Mouse (Mus musculus) cerebellum, adult 11 months (tissue): Measurements from ENCODE around the gene Olfr1051.
"Not testable (repeated sequence)": the region's sequence is repeated elsewhere in the genome, so short reads cannot be mapped to it uniquely, and the experiment has no call there.

Source experiments
- DNase-seq: peaks from one replicate; pipeline ENCODE4 v3.0.0; 2022

Olfr1051 gene

GRCm38 (mm10) chr2:86278988-86279387, at the start of gene Olfr1051:
Gene Olfr1051, minus strand, starts transcription at chr2:86279088.
- not testable (repeated sequence) for DNase-seq

DNA sequence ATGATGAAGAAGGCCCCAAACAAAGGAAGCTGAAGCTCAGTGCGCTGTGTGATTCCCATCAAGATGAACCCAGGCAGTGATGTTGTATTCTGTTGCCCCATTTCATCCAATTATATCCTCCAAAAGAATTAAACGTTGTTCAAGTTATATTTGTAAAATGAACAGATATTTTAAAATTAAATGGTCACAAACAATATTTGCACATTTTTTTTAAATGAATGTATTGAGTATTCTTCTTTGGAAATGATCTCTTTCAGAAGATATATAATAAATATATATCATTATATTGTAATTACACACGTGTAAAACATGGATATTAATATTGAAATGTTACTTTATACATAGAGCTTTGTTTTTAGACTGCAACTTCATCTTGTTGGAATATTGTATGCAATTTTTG, 36.3 kb upstream of the Olfr1051 start, which contains the start of gene Olfr1053:
Gene Olfr1053 (minus strand): TSS at position 101 of the 400 bp plus-strand sequence.
- no peak for DNase-seq

DNA sequence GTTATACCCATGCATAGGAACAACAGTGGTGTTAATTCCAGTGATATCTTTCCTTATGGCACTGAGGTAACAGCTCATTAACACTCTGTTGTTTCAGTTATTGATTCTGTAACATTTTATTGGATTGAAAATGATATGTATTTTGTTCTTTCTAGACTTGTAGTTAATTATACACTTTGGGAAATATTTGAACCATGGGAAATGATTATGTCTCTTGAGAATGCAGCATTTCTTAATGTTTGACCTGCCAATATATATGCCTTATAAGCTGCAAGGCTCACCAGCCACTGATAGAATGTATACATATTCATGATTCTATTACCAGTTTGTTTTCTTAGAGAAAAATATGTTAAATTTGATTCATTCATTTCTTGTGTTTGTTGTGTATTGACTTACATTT, 13.3 kb upstream of the Olfr1051 start, which contains the start of gene Olfr1052:
Gene Olfr1052 (plus strand): TSS at position 301 of the 400 bp plus-strand sequence.
- no peak for DNase-seq

DNA sequence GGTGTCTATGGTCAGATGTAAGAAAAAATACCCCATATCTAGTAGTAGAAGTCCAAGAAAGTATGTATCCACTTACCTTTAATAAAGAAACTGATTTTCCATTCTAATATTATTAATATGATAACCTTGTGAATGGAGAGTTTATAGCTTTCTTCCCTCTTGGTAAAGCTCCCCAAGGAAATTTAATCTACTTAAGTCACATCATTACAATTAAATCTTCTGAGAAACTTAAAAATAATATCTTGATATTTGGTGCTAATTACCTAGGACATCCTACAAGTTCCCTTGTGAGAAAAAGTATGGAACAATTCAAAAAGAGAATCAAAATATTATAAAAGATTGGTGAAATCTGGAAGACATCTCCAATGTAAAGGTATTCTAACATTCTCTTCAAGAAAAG, 20.7 kb downstream of the Olfr1051 start, which contains the start of gene Olfr1049:
Gene Olfr1049 (minus strand): TSS at position 101 of the 400 bp plus-strand sequence.
- not testable (repeated sequence) for DNase-seq

DNA sequence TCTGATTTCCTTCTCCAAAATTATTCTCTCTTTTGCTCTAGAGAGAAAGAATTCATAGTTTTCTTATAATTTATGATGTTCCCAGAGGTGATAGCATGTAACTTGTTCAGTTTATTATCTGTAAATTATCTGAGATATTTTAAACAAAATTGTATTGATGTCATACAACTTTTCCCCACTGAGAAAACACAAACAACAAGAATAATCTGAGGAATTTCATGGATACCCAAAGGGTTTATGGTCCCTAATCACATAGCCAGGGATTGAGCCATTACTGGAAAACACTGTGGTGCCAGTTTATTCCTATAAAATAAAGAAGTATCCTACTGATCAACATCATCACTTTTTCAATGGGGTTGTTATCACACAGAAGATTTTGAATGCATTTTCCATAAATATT, 38.7 kb downstream of the Olfr1051 start, which contains the start of gene Olfr1048:
Gene Olfr1048 (minus strand): TSS at position 101 of the 400 bp plus-strand sequence.
- DNase-seq = no peak

DNA sequence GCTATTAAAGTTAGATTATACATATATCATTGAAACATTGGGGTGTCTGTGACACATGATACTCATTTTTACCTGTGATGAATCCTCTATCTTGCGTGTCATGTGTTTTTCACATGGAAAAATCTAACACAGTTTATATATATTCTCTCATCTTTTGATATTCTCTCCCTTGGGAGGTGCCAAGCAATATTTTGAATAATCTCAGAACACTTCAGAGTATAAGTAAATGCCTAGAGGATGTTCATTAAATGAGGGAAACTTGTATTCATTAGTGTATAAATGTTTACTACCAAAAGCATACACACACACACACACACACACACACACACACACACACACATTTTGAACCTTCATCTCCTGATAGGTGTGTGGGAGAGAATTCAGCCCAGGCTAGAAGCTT, 47.6 kb downstream of the Olfr1051 start, which contains the start of gene Olfr1047:
Gene Olfr1047 (minus strand): TSS at position 101 of the 400 bp plus-strand sequence.
- DNase-seq = no peak
